Mouse (Mus musculus) kidney, adult 8-10 months (tissue): ENCODE results near the gene Agfg1.

ENCODE experiments used
- DNase-seq, 2 experiments: peaks; one replicate each; pipeline ENCODE4 v3.0.0; 2022

Gene Agfg1

DNA sequence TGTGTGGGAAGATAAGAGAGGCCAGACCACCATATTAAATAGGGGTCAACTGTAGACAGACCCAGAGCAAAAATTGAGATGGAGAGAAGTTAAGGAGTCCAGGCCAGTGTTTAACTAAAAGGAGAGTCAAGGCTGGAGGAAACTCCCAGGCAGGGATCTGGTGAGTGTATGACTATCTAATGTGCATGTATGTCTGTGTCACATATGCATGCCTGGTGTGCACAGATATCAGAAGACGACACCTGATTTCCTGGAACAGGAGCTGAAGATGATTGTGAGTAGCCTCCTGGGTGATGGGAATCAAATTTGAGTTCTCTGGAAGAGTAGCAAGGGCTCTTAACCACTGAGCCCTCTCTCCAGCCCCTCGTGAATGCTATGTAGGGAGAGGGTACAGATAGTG, 14.0 kb upstream of the Agfg1 start:
- DNase-seq = no peak

GRCm38 (mm10) chr1:82825783-82826182, 13.5 kb upstream of the Agfg1 start:
- DNase-seq = no peak

DNA sequence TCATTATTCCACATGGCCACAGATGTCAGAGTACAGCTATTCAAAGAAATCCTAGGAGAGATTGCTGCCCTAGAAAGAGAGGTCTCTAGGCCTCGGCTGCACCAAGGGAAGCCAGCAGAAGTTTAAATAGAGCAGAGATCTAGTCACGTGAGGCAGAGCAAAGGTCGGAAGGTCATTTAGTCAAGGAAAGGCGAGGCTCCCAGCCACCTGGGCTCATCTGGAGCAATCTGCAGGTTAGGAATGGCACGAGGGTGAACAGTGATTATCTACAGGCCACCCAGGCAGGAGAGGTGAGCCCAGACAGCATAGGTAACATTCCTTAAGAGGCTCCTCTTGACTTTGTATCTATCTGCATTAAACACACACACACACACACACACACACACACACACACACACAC, 12.4 kb upstream of the Agfg1 start:
- peak; percentile 30 to 51 for DNase-seq

DNA sequence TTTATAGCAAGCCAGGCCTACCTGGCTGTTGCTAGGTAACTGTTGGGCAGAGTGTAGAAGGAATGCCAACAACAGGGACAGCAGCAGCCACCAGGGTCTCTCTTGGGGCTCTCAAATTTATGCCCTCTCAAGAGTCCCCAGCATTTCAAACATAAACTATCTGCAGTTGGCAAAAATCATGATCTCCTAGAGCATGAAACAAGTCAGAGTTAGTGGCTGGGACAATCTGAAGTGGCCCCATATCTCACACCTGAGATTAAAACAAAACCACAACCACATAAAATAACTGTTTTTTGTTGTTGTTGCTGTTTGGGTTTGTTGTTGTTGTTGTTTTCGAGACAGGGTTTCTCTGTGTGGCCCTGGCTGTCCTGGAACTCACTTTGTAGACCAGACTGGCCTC, 8.5 kb upstream of the Agfg1 start:
- DNase-seq = no peak

DNA sequence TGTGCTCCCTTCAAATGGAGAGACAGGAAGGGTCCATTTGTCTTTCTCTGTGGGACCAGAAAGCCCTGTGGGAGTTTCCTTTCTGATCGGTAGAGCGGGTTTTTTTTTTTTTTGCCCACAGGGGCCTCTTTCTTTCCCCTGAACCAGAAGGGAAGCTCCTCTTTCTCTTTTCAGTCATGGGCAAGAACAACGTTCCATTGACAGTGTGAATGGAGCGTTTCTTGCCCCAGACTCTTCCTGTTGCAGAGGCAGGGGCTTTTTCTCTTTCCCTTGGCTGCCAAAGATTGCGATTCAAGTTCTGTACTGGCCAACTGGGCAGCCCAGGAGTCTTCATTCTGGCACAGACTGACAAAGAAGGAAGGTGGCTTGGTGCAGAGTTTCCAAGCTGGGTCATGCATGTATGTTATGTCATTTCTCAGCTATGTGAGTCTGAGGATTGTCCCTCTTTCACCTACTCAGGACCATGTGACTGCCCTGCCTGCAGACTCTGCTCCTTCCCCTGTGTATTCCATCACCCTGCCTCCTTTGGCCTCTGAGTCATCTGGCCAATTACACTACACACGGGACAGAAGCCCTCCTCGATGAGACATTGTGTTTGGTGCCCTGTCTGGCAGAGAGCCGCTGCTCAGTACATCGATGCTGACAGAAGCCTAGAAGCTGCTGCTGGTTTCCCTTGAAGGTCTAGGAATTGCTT, 7.6 kb upstream of the Agfg1 start:
- DNase-seq = peak in 1 of 2 experiments; percentile 27

- DNase-seq = no peak
Measured at GRCm38 (mm10) chr1:82832495-82833021, 6.7 kb upstream of the Agfg1 start.

GRCm38 (mm10) chr1:82833501-82833900, 5.8 kb upstream of the Agfg1 start:
- no peak for DNase-seq

DNA sequence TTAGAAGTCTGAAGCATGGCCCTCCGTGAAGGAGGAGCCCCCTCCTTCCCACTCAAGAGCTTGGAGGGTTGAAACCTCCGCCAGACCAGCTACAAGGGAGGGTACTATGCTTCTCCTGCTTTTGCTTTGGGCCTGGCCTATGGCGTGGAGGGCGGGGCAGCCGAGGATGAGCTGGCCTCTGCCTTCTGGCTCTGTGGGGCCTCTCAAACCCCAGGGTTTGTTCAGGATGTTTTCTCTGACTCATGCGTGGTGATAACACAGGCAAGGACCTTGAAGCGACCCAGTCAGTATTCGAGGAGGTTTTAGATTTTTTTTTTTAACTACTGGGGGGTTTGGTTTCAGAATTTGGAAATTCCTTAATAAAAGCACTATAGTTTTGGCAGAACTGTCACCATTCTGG, 4.7 kb upstream of the Agfg1 start:
- no peak for DNase-seq

DNA sequence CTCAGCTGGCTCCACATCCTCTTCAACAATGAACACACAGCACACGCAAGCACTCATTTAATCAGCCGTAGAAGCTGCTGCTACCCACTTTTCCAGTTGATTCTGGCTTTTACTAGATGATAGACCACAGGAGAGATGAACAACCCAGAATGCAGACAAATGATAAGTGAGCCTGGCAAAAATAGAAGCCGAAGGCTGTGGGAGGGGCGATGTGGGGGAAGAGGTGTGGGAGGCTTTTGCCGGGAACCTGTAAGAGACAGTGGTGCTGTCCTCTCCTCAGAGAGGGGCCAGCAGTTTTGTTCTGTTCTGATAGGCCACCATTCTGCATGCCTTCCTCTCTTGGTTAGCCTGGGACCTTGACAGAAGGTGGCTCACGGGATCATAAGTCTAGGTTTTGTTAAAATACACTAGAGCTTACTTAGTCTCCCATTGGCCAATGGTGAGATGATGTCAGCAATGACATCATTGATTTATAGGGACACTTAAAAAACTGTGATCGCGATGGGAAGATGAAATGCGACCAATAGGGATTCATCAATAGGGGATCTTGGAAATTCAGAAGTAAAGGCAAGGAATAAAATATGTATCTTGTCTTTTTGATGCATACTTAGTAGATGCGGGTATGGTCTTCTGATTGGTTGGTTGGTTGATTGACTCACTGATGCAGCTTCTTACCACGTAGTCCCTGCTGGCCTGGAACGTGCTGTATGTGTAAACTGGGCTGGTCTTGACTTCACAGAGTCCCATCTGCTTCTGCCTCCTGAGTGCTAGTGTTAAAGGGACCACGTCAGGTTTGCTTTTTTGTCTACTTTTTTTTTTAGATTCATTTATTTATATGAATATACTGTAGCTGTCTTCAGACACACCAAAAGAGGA, 2.7 kb upstream of the Agfg1 start:
- DNase-seq = no peak

- no peak for DNase-seq
Measured at GRCm38 (mm10) chr1:82837579-82837978, 1.7 kb upstream of the Agfg1 start.

- no peak for DNase-seq
Measured at GRCm38 (mm10) chr1:82838469-82839295, 601 bp upstream of the Agfg1 start.

GRCm38 (mm10) chr1:82839614-82840421, 535 bp downstream of the Agfg1 start:
- no peak for DNase-seq

DNA sequence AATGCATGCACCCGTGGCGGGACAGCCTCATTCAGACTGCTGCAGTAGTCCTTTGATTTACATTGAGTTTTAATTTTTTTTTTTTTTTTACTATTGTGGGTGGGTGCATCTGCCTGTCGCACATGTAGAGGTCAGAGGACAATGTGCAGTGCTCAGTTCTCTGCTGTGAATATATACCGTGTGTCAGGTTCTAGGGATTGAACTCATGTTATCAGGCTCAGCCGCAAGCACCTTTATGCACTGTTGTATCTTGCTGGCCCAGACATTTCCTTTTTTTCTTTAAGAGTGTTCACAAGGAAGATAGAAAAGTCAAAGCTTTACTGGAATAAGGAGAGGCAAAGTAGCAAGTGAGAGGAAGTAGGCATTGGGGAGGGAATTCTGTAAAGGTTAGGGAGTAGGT, 16.4 kb downstream of the Agfg1 start:
- DNase-seq = no peak

- no peak for DNase-seq
Measured at GRCm38 (mm10) chr1:82858236-82858635, 19.0 kb downstream of the Agfg1 start.

DNA sequence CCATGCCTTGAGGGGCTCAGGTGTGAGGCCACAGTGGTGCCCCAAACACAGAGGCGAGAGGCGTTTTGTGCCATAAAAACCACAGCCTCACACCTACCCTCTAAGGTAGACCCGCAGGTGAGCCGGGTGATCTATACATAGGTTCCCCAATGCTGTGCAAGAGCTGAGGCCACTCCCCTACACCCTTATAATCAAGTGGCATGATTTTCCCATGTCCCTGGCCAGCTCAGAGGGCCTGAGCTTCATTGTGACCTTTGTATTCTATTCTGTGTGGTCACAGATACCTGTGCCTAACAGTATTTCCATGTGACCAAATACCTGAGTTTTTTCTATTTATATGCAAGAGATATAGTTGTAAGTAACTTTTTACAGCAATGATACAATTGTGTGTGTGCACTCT, 21.1 kb downstream of the Agfg1 start:
- no peak for DNase-seq

DNA sequence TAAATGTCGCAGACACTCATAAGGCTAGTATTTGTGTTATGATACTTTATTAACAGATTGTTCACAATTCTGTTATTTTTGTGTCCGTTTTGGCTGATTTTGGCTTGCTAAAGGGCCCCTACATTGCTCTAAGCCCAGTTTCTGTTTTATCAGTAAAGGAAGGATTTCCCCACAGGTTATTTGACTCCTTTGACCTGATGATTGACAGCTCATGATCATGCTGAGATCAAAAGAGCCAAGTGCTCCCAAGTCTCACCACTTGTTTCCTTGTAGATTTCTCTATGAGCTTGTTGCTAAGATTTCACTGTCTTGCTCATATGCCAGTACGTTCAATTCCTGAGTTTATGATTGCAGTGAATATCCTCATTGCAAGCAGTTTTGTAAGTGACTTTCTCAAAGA, 30.9 kb downstream of the Agfg1 start:
- DNase-seq = no peak

GRCm38 (mm10) chr1:82879172-82879571, 39.9 kb downstream of the Agfg1 start:
- DNase-seq = no peak

DNA sequence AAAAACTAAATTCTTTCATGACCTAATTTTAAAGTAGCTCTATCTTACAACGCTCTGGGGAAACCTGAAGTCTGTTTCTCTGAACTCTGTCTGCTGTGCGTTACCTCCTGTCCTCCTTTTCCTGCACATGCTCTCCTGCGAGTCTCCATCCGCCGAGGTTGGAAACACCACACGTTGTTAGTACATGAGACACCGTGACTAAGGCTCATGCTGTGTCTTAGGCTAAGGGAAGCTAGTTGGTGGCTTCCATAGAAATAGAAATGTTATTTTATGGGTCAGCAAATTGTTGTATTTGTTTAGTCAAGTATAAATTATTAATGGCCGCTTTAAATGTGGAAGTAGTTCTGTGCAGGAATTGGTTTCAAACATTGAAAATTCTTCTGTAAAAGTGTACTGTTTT, 40.9 kb downstream of the Agfg1 start:
- DNase-seq = no peak

GRCm38 (mm10) chr1:82893269-82893668, 54.0 kb downstream of the Agfg1 start:
- DNase-seq = no peak

DNA sequence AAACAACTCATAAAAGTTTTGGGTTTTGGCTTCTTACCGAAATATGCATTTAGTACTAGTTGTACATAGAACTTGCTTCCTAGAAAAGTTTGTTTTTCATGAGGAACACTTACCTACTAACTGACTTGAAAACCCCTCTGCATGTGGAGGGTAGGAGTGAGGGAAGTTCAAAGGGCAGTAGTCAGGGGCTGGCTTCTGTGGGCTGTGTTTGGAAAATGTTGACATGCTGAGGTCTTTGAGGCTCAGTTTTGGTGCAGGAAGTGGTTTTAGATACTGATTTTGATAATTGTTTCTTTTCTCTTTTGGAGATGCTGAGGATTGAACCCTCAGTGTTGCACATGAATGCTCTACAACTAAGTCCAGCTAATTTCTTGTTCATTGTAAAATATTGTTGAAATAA, 61.3 kb downstream of the Agfg1 start:
- no peak for DNase-seq

GRCm38 (mm10) chr1:82901201-82901600, 61.9 kb downstream of the Agfg1 start:
- DNase-seq = peak; percentile 28 to 30

DNA sequence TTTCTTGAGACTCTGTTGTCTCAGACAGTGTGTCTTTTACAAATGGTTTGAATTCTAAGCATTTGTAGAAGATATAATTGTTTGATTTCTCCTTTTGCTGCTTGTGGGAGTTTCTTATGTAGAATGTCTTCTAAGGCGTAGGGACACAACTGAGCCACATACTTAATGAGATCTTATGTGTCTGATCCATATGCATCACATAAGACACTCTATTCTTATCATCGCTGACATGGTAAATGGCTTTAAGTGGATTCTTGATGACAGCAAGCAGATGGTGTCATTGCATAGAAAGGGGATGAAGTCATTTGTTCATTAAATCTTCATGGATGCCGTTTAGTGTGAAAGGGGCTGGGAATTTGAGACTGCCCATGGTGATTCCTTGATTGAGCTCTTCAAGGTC, 66.6 kb downstream of the Agfg1 start:
- no peak for DNase-seq
